Mouse (Mus musculus) heart, postnatal 0 days (tissue): ENCODE data around the gene Rdx. TPM values are rescaled to one million over a fixed set of nuclear protein-coding genes. Genes with fewer than 3 reads are reported as not detected.

Experiments used
- ATAC-seq: fragments of 200-750 bp; cut with Nextera tagmentation; 2 replicates; pipeline ENCODE4 v1.8.0; 2017; ENCODE audit warnings: low read depth, moderate number of reproducible peaks, moderate library complexity; ENCODE audit not compliant: insufficient read depth
- DNase-seq: peaks from one replicate; pipeline ENCODE4 v3.0.0-alpha.2; 2016; ENCODE audit warnings: low spot score
- H3K27ac ChIP-seq: fragments of 300-500 bp; sonication (generic); 2 replicates; pipeline ENCODE4 v1.5.1; 2014; ENCODE audit warnings: low read depth, mild to moderate bottlenecking
- H3K27me3 ChIP-seq: fragments of 300-500 bp; sonication (generic); 2 replicates; pipeline ENCODE4 v1.6.1; 2014; ENCODE audit warnings: low read length, mixed read lengths; ENCODE audit not compliant: control insufficient read depth, insufficient read depth
- H3K36me3 ChIP-seq: fragments of 300-500 bp; sonication (generic); replicated peaks from 2 replicates; pipeline ENCODE4 v1.6.1; 2014; ENCODE audit warnings: low read length, mixed read lengths; ENCODE audit not compliant: control insufficient read depth, insufficient read depth
- H3K4me1 ChIP-seq: fragments of 300-500 bp; sonication (generic); 2 replicates; pipeline ENCODE4 v1.6.1; 2014; ENCODE audit warnings: antibody characterized with exemption; ENCODE audit not compliant: control insufficient read depth, insufficient read depth
- H3K4me2 ChIP-seq: fragments of 300-500 bp; sonication (generic); 2 replicates; pipeline ENCODE4 v1.6.1; 2014; ENCODE audit warnings: low read depth, mild to moderate bottlenecking, low read length, moderate library complexity
- H3K4me3 ChIP-seq: fragments of 300-500 bp; sonication (generic); 2 replicates; pipeline ENCODE4 v1.5.1; 2014; ENCODE audit warnings: low read depth, low read length
- H3K9ac ChIP-seq: fragments of 300-500 bp; sonication (generic); replicated peaks from 2 replicates; pipeline ENCODE4 v1.6.1; 2014; ENCODE audit warnings: low read depth, low read length, mixed read lengths
- H3K9me3 ChIP-seq: fragments of 300-500 bp; sonication (generic); replicated peaks from 2 replicates; pipeline ENCODE4 v1.6.1; 2016; ENCODE audit warnings: low read length; ENCODE audit not compliant: control insufficient read depth
- CTCF ChIP-seq: IDR thresholded peaks from 2 replicates; pipeline ENCODE4 v1.5.1; 2016; ENCODE audit warnings: antibody characterized with exemption, control low read depth, low read depth
- EP300 ChIP-seq: IDR thresholded peaks from 2 replicates; pipeline ENCODE4 v1.6.1; 2016; ENCODE audit warnings: antibody characterized with exemption, low read depth
- WGBS: fragments of 180-500 bp; shearing (Covaris S2); extraction: QIAGEN DNeasy Blood & Tissue Kit; methylation state at CpG from one replicate; pipeline ENCODE4 v1.1.7; 2014; 5-methylcytosine and 5-hydroxymethylcytosine counted together
- polyA plus RNA-seq: library from polyadenylated mRNA; unstranded; fragments of >200 nt; fragmentation: Nextera tagmentation; extraction: Ambion mirVana; gene quantifications from 2 replicates; pipeline ENCODE4 v1.2.1, GENCODE M21; 2015
- total RNA-seq: library from RNA; depleted of rRNA; stranded (reverse); fragments of >200 nt; gene quantifications from 2 replicates; pipeline ENCODE4 v1.2.3, GENCODE M21; 2014; ENCODE audit warnings: low replicate concordance

The Rdx gene
- total and polyA plus RNA-seq, 2 experiments from 2014 or later = 102 to 105 TPM

DNA sequence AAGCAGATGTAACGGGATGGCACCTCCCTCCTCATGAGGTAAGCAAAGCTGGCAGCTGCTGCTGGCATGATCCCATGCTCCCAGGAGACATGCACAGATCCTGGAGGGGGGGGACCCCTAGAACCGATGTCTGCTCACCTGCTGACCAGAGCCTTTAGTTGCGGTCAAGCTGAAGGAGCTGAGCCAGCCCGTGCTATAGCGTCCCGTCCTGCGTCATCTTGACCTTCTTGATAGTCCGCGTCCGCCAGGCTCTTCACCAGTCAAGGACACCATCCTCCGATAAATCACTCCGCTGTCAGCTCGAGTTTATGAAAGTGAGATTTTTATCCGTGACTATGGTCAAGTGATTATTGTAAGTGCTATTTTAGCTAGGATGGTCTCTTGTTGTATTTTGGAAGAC is 53.5 kb downstream of the Rdx start:
- Histone ChIP-seq H3K27me3 (no peaks in the 10 kb centered on the region), H3K9ac (no peak overlapping the region), H3K4me1 (no peaks in the 10 kb centered on the region), H3K4me2 (no peak overlapping the region), H3K27ac (no peak overlapping the region), H3K9me3 (no peaks in the 10 kb centered on the region), H3K4me3 (no peak overlapping the region), H3K36me3 (peaks cover 7% of the 10 kb centered on the region; the same call in 1 of the 2 replicates)
- DNase-seq (no peak), ATAC-seq (no peak)
- TF ChIP-seq EP300 = no peak
- TF ChIP-seq CTCF = no peak
- 84% methylated on average over 14 of the region's 14 CpGs for WGBS

DNA sequence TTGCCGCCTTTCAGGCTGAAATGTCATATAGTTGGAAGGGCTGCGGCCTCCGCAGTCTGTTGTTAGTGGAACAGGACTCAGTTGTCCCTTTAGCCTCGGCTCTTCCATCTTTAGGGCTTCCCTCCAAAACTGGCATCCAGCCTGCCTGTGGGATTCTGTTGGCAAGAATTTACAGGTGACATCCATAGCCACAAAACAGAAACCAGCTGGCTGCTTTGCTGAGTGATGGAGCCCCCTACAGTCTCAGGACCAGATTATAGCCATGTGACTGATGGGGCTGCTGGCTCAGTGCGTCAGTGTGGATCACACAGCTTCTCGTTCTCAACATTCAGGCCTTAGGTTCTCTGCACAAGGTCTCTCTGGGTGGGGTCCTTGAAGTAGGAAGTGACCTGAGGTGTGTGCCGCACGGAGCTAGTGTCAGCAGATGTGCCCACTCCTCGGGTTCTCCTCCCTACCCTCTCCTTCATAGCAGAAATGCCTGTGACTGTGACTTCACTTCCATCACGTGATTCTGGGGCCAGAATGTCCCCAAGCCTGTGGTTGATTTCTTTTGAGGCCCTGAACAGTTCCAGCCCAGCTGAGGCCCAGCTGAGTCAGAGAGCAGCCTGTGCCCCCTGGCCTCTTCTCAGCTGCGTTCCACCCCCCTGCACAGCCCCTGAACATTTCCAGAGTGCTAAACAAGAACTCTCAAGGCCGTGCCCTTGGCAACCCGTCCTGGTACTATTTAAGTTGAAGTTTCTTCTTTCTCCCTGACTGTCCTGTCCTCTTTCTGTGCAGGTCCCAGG is 55.3 kb downstream of the Rdx start:
- no peaks in the 10 kb centered on the region for H3K9me3 ChIP-seq
- DNase-seq (no peak), ATAC-seq (no peak)
- no peak overlapping the region for H3K4me2 ChIP-seq
- H3K27me3 ChIP-seq = no peaks in the 10 kb centered on the region
- peaks cover 7% of the 10 kb centered on the region; the same call in 1 of the 2 replicates for H3K36me3 ChIP-seq
- no peak overlapping the region for H3K4me3 ChIP-seq
- H3K4me1 ChIP-seq = no peaks in the 10 kb centered on the region
- WGBS = 41% methylated on average over 13 of the region's 13 CpGs
- no peak overlapping the region for H3K27ac ChIP-seq
- TF ChIP-seq EP300 (no peak), CTCF (no peak)
- no peak overlapping the region for H3K9ac ChIP-seq

DNA sequence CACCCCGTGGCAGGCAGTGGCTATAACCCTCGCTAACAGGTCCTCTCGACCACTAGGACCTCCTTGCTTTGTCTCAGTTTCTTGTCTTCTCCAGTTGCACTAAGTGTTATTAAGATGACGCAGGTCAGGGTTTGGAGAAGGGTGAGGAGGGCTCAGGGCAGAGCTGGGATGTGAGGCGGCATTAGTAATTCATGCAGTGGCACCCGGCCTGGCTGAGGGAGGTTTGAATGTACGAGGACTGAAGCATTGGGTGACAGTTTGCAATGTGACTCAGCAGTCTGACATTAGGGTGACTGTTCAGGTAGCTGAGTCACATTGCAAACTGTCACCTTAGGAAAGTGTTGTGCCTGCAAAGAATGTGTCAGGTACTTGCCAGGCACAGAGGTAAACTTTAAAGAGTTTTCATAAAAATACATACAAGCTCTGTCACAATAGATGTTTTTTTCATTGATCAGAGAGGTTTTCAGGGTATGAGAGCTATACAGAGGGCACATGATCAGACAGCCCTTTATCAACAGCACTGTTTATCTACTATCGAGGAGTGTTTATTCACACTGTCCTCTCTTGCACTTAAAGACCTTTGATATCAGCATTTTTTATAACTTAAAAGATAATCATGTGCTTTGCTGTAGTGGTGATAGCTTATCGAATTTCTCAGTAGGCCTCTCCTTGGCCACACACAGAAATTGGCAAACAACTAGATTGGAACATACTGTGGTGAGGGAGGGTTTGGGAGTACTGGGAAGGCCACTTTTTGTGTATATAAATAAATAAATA is 56.7 kb downstream of the Rdx start:
- no peaks in the 10 kb centered on the region for H3K9me3 ChIP-seq
- H3K4me2 ChIP-seq = no peak overlapping the region
- H3K27ac ChIP-seq = no peak overlapping the region
- DNase-seq (no peak), ATAC-seq (no peak)
- TF ChIP-seq EP300 (no peak), CTCF (no peak)
- no peak overlapping the region for H3K4me3 ChIP-seq
- no peaks in the 10 kb centered on the region for H3K27me3 ChIP-seq
- H3K36me3 ChIP-seq = peaks cover 7% of the 10 kb centered on the region; the same call in 1 of the 2 replicates
- H3K9ac ChIP-seq = no peak overlapping the region
- 68% methylated on average over 9 of the region's 9 CpGs for WGBS
- no peaks in the 10 kb centered on the region for H3K4me1 ChIP-seq

DNA sequence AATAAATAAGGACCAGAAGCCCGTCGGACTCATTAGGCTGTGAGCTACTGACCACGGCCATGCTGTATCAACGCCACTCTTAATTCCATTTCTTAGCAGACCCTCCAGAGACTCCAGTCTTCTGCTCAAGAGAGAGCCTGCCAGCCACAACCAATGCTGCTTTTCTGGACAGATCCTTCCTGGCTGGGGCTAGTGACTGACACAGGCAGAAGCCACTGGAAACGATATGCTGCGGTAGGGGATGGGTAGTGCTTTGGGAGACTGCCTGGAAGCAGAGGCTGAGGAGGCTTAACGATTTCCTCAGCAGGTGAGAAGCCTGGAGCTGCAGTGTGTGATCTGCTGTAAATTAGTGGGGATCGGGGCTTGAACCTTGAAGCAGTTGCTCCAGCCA is 57.2 kb downstream of the Rdx start:
- no peak for TF ChIP-seq EP300
- no peak for TF ChIP-seq CTCF
- H3K9me3 ChIP-seq = no peaks in the 10 kb centered on the region
- H3K27me3 ChIP-seq = no peaks in the 10 kb centered on the region
- no peak overlapping the region for H3K27ac ChIP-seq
- H3K4me3 ChIP-seq = no peak overlapping the region
- H3K4me2 ChIP-seq = no peak overlapping the region
- ATAC-seq (no peak), DNase-seq (no peak)
- 74% methylated on average over 8 of the region's 8 CpGs for WGBS
- peaks cover 7% of the 10 kb centered on the region; the same call in 1 of the 2 replicates for H3K36me3 ChIP-seq
- no peaks in the 10 kb centered on the region for H3K4me1 ChIP-seq
- no peak overlapping the region for H3K9ac ChIP-seq

DNA sequence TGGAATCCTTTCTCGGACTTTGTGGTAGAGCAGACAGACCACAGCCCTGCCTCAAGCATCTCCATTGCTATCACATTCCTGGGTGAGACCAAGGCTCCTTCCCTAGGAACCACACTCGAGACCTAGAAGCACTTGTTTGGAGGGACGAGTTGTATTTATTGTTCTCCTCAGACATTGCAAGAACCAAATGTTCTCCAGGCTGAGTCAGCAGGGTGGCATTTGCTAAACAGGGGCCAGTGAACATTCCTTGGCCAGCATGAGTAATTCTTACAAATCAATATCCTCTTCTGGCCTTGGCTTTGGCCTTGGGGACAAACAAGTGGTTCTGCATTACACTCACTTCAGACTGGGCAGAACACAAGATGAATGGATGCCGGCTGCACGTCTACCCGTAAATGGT is 58.5 kb downstream of the Rdx start:
- Histone ChIP-seq H3K4me3 (no peak overlapping the region), H3K4me1 (no peaks in the 10 kb centered on the region), H3K4me2 (no peak overlapping the region), H3K27ac (no peak overlapping the region), H3K27me3 (no peaks in the 10 kb centered on the region), H3K9me3 (no peaks in the 10 kb centered on the region), H3K9ac (no peak overlapping the region), H3K36me3 (peaks cover 7% of the 10 kb centered on the region; the same call in 1 of the 2 replicates)
- 83% methylated on average over 6 of the region's 6 CpGs for WGBS
- TF ChIP-seq EP300 (no peak), CTCF (no peak)
- no peak for ATAC-seq
- DNase-seq = no peak
